Mouse (Mus musculus): ENCODE results near the gene Kalrn. TPM values are rescaled to one million over a fixed set of nuclear protein-coding genes. Genes with fewer than 3 reads are reported as not detected.
A peak's percentile ranks its signal among the peaks of the same experiment; 100 is the strongest.

Gene Kalrn
- polyA plus RNA-seq, 1 experiment from 2014 or later = 14.4 TPM

DNA sequence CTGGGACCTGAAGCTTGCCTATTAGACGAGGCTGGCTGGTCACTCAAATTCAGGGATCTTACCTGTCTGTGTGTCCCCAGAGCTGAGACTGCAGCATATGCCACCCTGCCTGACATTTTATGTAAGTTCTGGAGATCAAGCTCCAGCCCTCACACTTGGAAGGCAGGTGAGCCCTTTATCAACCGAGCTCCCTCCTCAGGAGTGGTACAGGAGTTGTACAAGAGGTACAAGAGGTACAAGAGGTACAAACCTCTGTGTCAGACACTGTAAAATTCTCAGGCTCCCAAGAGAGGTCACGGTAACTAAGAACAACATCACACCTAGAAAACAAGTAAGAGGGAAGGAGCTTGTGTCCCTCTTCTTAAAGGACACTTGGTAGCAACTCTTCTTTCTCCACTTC lies 217.8 kb downstream of the Kalrn start:
- Histone ChIP-seq H3K27ac (no peak overlapping the region), H3K4me1 (replicated peaks) (no peaks in the 10 kb centered on the region), H3K27me3 (replicated peaks) (no peaks in the 10 kb centered on the region), H3K4me2 (replicated peaks) (no peak overlapping the region), H3K9ac (no peak overlapping the region), H3K36me3 (no peaks in the 10 kb centered on the region), H3K4me3 (replicated peaks) (no peak overlapping the region), H3K9me3 (no peaks in the 10 kb centered on the region)
- WGBS = 81% methylated on average over 3 of the region's 3 CpGs
- no peak for ATAC-seq

GRCm38 (mm10) chr16:34354042-34354441 lies 219.3 kb downstream of the Kalrn start:
- no peak for ATAC-seq
- Histone ChIP-seq H3K4me2 (replicated peaks) (no peak overlapping the region), H3K27me3 (replicated peaks) (no peaks in the 10 kb centered on the region), H3K4me1 (replicated peaks) (no peaks in the 10 kb centered on the region), H3K36me3 (no peaks in the 10 kb centered on the region), H3K9me3 (no peaks in the 10 kb centered on the region), H3K9ac (no peak overlapping the region), H3K27ac (no peak overlapping the region), H3K4me3 (replicated peaks) (no peak overlapping the region)
- 72% methylated on average over 3 of the region's 3 CpGs for WGBS

DNA sequence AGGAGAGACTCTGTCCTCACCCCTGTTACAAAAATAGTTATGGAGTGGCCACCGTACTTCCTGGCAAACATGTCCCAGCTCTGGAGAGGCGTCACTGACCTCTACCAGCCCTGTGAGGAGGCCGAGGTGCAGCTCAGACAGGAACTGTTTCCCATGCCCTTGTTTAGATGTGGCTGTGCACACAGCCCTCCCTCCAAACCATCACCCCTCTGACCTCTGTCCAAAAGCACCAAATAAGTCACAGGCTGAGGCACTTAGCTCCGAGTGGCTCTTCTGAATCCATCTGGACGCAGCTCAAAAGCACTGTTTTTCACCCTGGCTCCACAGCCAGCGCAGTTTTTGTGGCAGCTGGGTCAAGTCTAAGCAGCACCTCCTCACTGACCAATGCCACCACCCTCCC lies 220.6 kb downstream of the Kalrn start:
- Histone ChIP-seq H3K9me3 (no peaks in the 10 kb centered on the region), H3K9ac (no peak overlapping the region), H3K4me3 (replicated peaks) (no peak overlapping the region), H3K36me3 (no peaks in the 10 kb centered on the region), H3K27me3 (replicated peaks) (no peaks in the 10 kb centered on the region), H3K4me1 (replicated peaks) (no peaks in the 10 kb centered on the region), H3K4me2 (replicated peaks) (no peak overlapping the region), H3K27ac (no peak overlapping the region)
- ATAC-seq = no peak
- WGBS = 39% methylated on average over 6 of the region's 6 CpGs

DNA sequence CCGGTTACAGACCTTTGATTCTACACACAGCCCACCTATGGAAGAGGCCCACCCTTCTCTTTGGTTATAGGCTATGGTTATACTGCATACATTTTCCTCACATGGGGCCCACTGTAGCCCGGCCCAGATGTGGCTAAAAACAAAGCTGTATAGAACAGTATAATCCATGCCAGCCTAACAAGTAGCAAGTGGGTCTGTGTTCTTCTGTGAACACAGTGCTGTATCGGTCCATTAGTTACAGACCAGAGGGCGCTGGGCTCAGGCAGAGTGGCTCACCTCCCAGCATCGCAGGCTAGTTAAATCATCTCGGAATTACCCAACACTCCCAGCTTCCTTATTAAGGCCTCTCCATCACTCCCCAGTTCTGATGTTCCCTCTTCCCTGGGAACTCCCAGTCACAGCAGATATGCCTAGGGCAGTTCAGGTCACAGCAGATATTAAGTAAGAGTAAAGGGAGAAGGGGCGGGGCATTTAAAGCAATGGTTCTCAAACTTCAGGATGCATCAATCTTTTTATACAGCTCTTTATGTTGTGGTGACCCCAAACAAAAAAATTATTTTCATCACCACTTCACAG lies 221.7 kb downstream of the Kalrn start:
- Histone ChIP-seq H3K27ac (no peak overlapping the region), H3K4me2 (replicated peaks) (no peak overlapping the region), H3K4me3 (replicated peaks) (no peak overlapping the region), H3K9ac (no peak overlapping the region), H3K36me3 (no peaks in the 10 kb centered on the region), H3K4me1 (replicated peaks) (0 out of 2 replicates have a peak, but pooled peaks cover 2% of the 10 kb centered on the region), H3K27me3 (replicated peaks) (no peaks in the 10 kb centered on the region), H3K9me3 (no peaks in the 10 kb centered on the region)
- no peak for ATAC-seq
- WGBS = 89% methylated on average over 7 of the region's 7 CpGs

DNA sequence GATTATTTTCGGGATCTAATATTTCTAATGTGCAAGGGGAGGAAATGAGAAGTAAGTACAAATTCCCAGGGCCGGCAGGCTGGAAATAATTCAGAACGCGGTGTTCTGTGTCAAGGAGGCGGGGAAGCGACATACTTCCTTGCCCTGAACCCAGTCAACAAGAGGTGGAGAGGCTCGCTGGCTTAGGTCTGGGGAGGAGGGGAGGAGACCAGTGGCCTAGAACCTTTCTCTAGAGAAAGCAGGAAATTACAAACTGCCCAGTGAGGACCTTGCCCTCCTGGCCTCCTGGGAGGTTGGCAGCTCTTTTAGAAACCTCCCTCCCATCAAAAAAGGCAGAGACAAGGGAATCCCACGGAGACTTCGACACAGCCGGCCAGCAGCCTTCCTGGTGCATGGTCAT lies 225.8 kb downstream of the Kalrn start:
- no peak overlapping the region for H3K4me3 ChIP-seq (replicated peaks)
- no peaks in the 10 kb centered on the region for H3K36me3 ChIP-seq
- no peaks in the 10 kb centered on the region for H3K27me3 ChIP-seq (replicated peaks)
- H3K27ac ChIP-seq = no peak overlapping the region
- H3K9me3 ChIP-seq = no peaks in the 10 kb centered on the region
- H3K4me1 ChIP-seq (replicated peaks) = peaks cover 8% of the 10 kb centered on the region
- H3K9ac ChIP-seq = no peak overlapping the region
- 65% methylated on average over 10 of the region's 10 CpGs for WGBS
- no peak for ATAC-seq
- no peak overlapping the region for H3K4me2 ChIP-seq (replicated peaks)

DNA sequence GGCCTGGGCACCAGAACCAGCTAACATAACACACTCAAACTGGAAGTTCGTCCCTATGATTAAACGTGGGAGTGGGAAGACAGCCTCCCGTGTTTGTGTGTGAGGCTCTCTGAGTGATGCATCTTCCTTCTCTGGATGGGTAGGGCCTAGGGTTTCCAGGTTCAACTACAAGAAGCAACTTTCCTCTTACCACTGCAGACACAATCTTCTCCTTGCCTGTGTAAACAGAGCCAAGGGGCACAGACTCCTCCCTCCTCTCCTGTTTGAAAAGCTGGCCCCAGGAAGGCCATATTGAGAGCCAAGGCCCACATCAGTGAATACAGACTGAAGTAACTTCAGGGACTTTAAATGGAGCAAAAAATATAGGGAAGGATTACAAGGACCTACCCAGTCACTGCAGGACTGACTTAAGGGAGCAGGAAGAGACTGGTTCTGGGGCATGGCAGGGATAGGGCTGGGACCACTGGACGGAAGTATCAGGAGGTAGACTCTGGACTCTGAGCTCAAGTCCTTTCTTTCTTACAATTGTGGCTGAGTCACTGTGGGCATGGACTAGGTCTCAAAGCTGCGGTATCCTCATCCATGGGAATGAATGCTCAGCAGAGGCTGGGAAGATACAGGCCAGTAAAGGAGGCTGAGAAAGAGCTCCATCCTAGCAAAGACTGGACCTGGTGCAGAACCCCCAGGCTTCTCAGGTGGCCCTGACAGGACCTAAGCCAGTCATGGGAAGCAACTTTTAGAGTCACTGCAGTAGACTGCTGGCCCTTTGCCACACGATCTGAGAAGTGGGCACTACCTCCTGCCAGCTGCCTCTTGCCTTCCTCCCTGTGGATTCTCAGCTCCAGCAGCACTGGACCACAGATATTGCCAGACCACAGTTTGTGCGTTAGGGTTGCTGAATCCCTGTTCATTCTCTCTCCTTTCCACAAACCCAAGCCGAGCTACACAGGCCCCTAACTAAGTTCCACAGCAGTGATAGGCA lies 228.1 kb downstream of the Kalrn start:
- Histone ChIP-seq H3K36me3 (no peaks in the 10 kb centered on the region), H3K27ac (no peak overlapping the region), H3K4me3 (replicated peaks) (no peak overlapping the region), H3K4me1 (replicated peaks) (peaks cover 8% of the 10 kb centered on the region), H3K27me3 (replicated peaks) (no peaks in the 10 kb centered on the region), H3K4me2 (replicated peaks) (no peak overlapping the region), H3K9ac (no peak overlapping the region), H3K9me3 (no peaks in the 10 kb centered on the region)
- ATAC-seq = peak; percentile 93
- WGBS = 74% methylated on average over 8 of the region's 8 CpGs

GRCm38 (mm10) chr16:34343968-34344367 lies 229.4 kb downstream of the Kalrn start:
- no peaks in the 10 kb centered on the region for H3K9me3 ChIP-seq
- ATAC-seq = no peak
- no peaks in the 10 kb centered on the region for H3K36me3 ChIP-seq
- 52% methylated on average over 1 of the region's 1 CpGs for WGBS
- no peak overlapping the region for H3K27ac ChIP-seq
- no peak overlapping the region for H3K4me3 ChIP-seq (replicated peaks)
- H3K4me1 ChIP-seq (replicated peaks) = peaks cover 8% of the 10 kb centered on the region
- no peak overlapping the region for H3K4me2 ChIP-seq (replicated peaks)
- H3K9ac ChIP-seq = no peak overlapping the region
- H3K27me3 ChIP-seq (replicated peaks) = no peaks in the 10 kb centered on the region

- 85% methylated on average over 4 of the region's 4 CpGs for WGBS
- Histone ChIP-seq H3K4me1 (replicated peaks) (peaks cover 8% of the 10 kb centered on the region), H3K27ac (no peak overlapping the region), H3K4me2 (replicated peaks) (no peak overlapping the region), H3K9me3 (no peaks in the 10 kb centered on the region), H3K4me3 (replicated peaks) (no peak overlapping the region), H3K36me3 (no peaks in the 10 kb centered on the region), H3K9ac (no peak overlapping the region), H3K27me3 (replicated peaks) (no peaks in the 10 kb centered on the region)
- no peak for ATAC-seq
Measured at GRCm38 (mm10) chr16:34343161-34343560, 230.2 kb downstream of the Kalrn start.

GRCm38 (mm10) chr16:34342369-34343160 lies 230.8 kb downstream of the Kalrn start:
- Histone ChIP-seq H3K4me1 (replicated peaks) (peaks cover 7% of the 10 kb centered on the region), H3K9ac (no peak overlapping the region), H3K27me3 (replicated peaks) (no peaks in the 10 kb centered on the region), H3K4me3 (replicated peaks) (no peak overlapping the region), H3K27ac (no peak overlapping the region), H3K4me2 (replicated peaks) (no peak overlapping the region), H3K9me3 (no peaks in the 10 kb centered on the region), H3K36me3 (no peaks in the 10 kb centered on the region)
- 55% methylated on average over 7 of the region's 7 CpGs for WGBS
- no peak for ATAC-seq

DNA sequence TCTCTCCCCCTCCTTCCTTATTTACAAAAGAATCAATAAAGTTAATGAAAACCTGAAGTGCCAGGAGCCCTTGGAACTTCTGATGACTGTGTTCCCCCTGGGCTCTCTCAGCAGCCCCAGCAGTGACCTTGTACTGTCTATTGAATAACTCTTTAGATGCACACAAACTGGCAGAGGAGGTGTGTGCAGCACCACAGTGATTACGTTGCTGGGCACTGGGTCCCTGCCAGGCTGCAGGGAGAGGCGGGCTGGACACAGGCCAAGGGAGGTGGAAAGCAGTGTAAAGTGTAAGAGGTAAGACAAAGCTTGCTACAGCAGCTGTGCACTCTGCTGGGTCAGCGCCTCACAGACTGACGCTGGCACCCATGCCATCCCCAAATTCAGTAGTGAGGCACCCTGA lies 238.4 kb downstream of the Kalrn start:
- no peaks in the 10 kb centered on the region for H3K36me3 ChIP-seq
- no peak overlapping the region; the same call in 1 of the 2 replicates for H3K4me2 ChIP-seq (replicated peaks)
- H3K9me3 ChIP-seq = no peaks in the 10 kb centered on the region
- WGBS = 49% methylated on average over 4 of the region's 4 CpGs
- H3K4me3 ChIP-seq (replicated peaks) = no peak overlapping the region
- ATAC-seq = peak; percentile 82
- peaks cover 3% of the 10 kb centered on the region; the same call in 1 of the 2 replicates for H3K4me1 ChIP-seq (replicated peaks)
- H3K9ac ChIP-seq = no peak overlapping the region
- 0 out of 2 replicates have a peak overlapping the region, but pooled peaks have one; percentile 14 for H3K27ac ChIP-seq
- H3K27me3 ChIP-seq (replicated peaks) = no peaks in the 10 kb centered on the region

DNA sequence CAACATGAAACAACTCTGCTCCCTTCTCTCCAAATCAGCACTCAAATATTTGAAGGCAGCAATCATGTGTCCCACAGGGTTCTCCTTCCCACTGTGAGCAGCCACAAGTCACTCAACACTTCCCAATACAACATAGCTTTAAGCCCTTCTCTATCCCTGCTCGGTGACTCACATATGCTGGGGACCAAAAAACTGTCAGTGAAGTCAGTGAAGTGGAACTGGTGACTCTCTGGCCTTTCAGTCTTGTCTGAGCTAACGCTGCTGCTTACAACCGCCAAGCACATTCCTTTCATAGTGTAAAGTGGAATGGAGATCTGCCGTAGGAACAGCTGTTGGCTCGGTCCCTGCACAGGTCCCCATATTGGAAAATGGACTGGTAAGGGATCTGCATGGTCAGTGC lies 241.7 kb downstream of the Kalrn start:
- Histone ChIP-seq H3K27me3 (replicated peaks) (no peaks in the 10 kb centered on the region), H3K4me2 (replicated peaks) (no peak overlapping the region), H3K4me3 (replicated peaks) (no peak overlapping the region), H3K4me1 (replicated peaks) (peaks cover 3% of the 10 kb centered on the region; the same call in 1 of the 2 replicates), H3K9me3 (no peaks in the 10 kb centered on the region), H3K27ac (no peak overlapping the region), H3K36me3 (no peaks in the 10 kb centered on the region), H3K9ac (no peak overlapping the region)
- ATAC-seq = no peak
- WGBS = 63% methylated on average over 5 of the region's 5 CpGs

GRCm38 (mm10) chr16:34329876-34330275 lies 243.5 kb downstream of the Kalrn start:
- no peaks in the 10 kb centered on the region for H3K36me3 ChIP-seq
- H3K4me2 ChIP-seq (replicated peaks) = no peak overlapping the region
- no peaks in the 10 kb centered on the region for H3K27me3 ChIP-seq (replicated peaks)
- 69% methylated on average over 9 of the region's 9 CpGs for WGBS
- no peaks in the 10 kb centered on the region for H3K9me3 ChIP-seq
- no peak overlapping the region for H3K27ac ChIP-seq
- ATAC-seq = no peak
- H3K4me1 ChIP-seq (replicated peaks) = peaks cover under 1% of the 10 kb centered on the region; the same call in 1 of the 2 replicates
- H3K9ac ChIP-seq = no peak overlapping the region
- no peak overlapping the region for H3K4me3 ChIP-seq (replicated peaks)
